Mouse (Mus musculus) embryo, embryonic 11 days (tissue): ENCODE measurements around the gene Orai2.
"Not testable (repeated sequence)": the region's sequence is repeated elsewhere in the genome, so short reads cannot be mapped to it uniquely, and the experiment has no call there.

Source experiments
- DNase-seq: peaks from one replicate; pipeline ENCODE4 v3.0.0-alpha.2; 2015

Orai2 gene

DNA sequence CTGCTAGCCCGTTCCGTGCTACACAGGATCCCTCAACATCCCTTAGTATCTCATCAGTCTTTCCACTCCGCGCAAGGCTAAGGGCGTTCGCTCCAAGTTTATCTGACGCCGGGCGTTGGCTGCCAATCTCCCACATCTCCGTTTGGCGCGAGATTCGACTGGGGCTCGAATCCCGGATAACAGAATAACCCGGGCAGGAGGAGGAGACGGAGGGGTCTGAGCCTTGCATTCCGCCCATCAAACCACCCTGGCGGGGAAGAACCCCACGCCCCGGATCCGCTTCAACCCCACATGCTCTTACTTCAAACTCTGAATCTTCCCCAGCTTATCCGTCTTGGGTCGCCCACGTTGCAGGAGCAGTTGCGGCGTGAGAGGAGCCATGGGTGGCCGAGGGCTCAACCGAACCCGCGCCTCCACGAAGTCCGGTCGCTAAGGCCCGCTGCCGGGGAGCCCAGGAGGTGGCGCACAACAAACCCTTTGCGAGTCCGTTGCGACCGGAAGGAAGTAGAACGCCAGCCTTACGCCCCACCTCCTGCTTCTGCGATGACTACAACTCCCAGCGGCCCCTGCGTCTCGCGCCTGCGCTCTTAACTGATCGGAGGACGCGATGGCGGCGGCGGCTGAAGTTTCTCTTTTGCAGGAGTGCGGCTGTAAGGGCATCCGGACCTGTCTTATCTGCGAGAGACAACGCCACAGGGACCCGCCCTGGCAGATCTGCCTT, 34.8 kb downstream of the Orai2 start, which contains the start of the genes Lrwd1 and Alkbh4:
Gene Lrwd1, minus strand, starts transcription at position 504 of the 721 bp plus-strand sequence.
Gene Alkbh4, plus strand, starts transcription at position 576 of the 721 bp plus-strand sequence.
- peak; percentile 98 for DNase-seq

DNA sequence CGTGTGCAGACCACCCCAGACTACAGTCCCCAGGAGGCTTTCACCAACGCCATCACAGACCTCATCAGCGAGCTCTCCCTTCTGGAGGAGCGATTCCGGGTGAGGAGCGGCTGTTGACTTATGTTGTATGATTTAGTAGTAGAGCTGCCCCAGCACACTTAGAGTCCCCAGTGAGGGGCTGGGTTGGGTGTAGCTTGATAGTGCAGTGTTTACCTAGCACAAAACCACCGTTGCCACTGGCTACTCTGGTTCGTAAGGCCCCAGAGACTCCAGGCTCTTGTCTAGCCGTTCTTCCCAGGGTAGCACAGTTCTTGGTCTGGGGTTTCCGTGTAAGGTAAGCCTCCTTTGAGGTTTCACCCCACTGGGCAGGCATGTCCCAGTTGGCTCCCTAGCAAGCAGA, 48.3 kb downstream of the Orai2 start:
- DNase-seq = no peak

DNA sequence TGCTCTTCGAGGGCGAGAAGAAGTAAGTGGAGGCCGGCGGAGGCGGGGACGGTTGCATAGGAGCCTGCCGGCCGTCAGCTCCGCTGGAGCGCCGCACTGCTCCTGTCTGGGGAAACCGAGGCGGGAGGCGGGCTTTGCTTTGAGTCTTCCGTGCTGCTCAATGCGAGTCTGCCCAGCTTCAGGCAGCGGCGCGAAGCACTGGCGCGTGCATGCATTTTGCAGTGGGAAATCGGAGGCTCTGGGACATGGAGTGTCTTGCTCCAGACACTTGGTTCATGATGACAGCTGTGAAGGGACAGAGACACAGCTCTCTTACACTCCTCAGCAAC, 53.8 kb downstream of the Orai2 start:
- no peak for DNase-seq

DNA sequence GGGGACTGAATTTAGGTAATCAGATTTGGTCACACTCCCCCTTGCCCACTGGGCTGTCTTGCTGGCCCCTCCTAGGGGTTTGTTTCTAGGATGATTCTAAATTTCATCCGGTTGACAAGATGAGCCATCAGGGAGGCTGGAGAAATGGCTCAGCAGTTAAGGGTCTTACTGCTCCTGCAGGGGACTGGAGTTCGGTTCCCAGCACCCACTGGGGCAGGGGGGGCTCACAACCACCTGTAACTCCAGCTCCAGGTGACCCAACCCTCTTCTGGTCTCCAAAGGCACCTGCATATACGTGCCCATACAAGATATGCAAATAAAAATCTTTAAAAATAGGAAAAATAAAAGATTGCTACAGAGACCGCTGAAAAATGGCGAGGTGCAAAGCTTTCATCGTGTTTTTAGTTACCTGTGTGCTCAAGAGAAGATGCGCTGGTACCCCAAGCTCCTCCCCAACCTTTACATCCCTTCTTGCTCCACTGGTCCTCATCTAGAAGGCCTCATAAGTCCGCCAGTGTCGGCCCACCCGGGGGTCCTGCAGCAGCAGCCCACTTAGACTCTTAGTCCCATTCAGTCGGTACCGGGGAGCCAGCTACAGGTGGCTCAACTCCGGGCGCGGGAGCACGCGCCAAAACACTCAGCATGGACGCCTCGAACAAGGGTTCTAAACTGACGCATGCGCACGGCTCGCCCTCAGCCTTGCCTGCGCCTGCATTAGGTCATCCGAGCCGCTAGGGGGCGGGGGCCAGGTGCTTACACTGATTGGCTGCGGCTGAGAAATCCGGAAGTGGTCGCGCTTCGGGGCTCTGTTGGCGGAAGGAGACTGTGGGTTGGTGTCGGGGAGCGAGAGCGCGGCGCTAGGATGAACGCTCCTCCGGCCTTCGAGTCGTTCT, 54.4 kb downstream of the Orai2 start, which contains the start of gene Polr2j:
Gene Polr2j, plus strand, starts transcription at position 741 of the 893 bp plus-strand sequence.
- DNase-seq = peak; percentile 97

DNA sequence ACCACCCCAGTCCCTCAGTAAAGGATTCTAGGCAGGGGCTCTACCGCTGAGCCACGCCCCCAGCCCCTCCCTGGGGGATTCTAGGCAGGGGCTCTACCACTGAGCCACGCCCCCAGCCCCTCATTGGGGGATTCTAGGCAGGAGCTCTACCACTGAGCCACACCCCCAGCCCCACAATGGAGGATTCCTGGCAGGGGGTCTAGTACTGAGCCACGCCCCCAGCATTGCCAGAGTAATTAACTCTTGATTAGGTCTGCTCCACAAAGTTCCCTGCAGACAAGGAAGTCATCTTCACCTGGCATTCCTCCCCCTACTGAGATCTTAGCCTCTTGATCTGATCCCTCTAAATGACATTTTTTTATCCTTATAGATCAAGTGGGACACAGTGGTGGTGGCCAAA, 57.0 kb downstream of the Orai2 start:
- DNase-seq = not testable (repeated sequence)

DNA sequence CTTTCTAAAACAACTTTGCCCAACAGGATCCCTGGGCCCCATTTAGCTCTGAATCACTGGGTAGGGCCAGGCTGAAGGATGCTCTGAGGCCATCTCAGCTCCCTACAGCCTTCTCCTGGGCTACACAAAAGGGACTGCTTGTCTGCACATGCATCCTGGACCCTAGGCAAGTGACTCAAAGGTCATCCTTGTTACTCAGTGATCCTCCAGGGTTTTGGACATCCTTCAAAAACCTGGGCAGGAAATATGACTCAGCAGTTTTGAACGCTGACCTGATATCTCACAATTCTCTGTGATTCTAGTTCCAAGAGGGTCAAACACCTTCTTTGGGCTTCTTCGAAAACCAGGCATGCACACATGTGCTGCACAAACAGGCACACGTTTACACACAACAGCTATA, 61.5 kb downstream of the Orai2 start:
- no peak for DNase-seq

DNA sequence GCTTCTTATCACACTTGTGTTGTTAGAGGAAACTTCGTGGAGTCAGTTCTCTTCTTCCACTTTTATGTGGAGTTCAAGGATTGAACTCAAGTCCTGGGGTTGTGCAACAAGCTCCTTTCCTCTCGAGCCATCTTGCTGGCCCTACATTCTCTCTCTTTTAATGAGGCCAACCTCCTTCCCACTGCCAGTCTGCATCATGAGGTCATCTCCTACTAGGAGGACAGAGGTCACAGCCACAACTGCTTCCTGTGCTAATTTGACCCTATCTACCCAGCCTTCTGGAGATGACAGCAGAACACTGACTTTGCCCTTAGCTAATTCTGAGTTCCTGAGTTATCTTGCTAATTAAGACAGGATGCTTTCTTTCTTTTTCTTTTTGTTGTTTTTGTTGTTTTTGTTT, 62.0 kb downstream of the Orai2 start:
- no peak for DNase-seq

DNA sequence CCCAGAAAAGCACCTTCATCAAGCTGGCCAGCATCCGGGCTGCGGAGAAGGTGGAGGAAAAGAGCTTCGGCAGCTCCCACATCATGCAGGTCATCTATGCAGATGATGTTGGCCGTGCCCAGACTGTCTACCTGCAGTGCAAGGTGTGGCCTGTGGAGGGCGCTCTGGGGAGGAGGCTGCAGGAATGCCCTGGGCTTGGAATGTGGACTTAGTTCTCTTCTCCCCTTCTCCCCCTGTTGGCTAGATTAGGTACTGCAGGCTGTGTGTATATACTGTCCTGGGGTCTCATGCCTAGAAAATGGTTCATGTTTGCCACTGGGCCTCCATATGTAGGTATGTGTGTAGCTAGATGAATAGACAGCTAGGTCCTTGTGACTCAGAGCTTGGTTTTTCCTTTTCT, 66.0 kb downstream of the Orai2 start:
- DNase-seq = peak; percentile 27

DNA sequence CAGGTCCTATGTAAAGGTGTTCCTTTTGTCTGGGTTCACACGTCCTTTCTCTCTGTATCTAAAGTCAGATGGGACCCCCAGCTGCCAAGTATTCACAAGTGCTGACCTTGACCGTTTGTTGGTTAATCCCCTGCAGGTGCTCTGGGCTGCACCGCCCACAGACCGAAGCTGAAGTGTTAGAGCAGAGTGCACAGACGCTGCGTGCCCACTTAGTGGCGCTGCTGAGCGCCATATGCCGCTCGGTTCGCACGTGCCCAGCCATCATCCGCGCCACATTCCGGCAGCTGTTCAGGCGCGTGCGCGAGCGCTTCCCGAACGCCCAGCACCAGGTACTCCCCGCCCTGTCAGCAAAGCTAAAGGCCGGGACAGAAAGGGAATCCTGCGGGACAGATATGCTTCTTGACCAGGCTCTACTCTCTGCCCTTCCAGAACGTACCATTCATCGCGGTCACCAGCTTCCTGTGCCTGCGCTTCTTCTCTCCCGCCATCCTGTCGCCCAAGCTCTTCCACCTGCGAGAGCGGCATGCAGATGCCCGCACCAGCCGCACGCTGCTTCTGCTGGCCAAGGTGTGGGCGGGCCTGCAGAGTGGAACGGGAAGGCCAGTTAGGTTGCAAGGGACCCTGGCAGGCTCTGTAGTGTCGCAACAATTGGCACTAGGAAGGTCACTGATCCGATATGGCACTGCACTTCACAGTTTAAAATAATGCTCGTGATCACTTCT, 68.3 kb downstream of the Orai2 start:
- peak; percentile 88 for DNase-seq

DNA sequence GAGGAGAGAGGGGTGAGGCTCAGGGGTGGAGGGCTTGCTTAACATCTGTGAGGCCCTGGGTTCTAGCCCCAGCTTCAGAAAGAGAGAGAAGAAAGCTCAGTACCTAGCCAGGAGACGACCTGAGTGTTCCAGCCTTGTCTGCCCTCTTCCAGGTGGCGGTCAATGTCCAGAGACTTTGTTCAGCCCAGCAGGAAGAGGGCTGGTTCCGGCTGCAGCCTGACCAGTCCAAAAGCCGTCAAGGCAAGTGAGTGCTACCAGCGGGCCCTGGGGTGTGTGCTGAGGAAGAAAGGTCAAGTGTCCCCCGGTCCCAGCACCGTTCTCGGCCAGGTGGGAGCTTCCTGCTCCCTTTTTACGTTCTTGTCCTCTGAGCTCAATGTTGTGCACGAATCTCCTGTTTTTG, 72.0 kb downstream of the Orai2 start:
- DNase-seq = no peak
